Comparison of ENCODE assay signal across 8 mouse cellular contexts in the genomic region with DNA sequence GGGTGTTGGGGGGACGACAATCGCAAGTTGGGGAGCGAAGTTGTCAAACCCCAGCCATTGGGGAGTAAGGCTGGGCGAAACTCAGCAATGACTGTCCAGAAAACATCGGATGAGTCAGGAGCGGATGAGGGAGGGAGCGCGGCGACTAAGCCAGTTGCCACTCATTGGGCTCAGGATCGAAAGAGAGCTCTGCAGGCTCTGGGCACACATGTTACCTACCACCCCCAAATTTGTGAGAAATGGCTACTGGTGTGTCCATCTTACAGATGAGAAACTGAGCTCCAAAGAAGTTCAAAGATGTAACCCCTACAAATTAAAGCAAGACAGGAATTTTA. TPM values are rescaled to one million over a fixed set of nuclear protein-coding genes. Genes with fewer than 3 reads are reported as not detected.
DNase-seq lines count a peak whose midpoint lies in the region; ATAC-seq and TF ChIP-seq lines count a peak whose summit lies in the region.

No protein-coding gene starts in this region.

- peak overlapping the region; percentile 98 for H3K4me3 ChIP-seq in heart, adult 2 months
- peak overlapping the region; percentile 57 for H3K4me3 ChIP-seq in forebrain, embryonic 12.5 days (replicated peaks)
- peak overlapping the region; percentile 63 for H3K4me3 ChIP-seq in liver, embryonic 13.5 days (replicated peaks)

- no peaks in the 10 kb centered on the region for H3K27me3 ChIP-seq in heart, adult 2 months (ENCODE audit: control insufficient read depth, insufficient read depth, low read length)
- H3K27me3 ChIP-seq in forebrain, embryonic 12.5 days, result peaks cover 28% of the 10 kb centered on the region
- H3K27me3 ChIP-seq in liver, embryonic 13.5 days, result peaks cover 43% of the 10 kb centered on the region

- no peak for DNase-seq in heart, adult 2 months
- no peak for DNase-seq in heart, postnatal 36 days
- DNase-seq in 416B (ENCODE audit: low read depth), result peak; percentile 84
- DNase-seq in liver, embryonic 13.5 days, result no peak
- DNase-seq in adrenal gland, adult 2 months, result no peak
- no peak for DNase-seq in layer of hippocampus, adult 8-10 months (ENCODE audit: low spot score in 2 of 2)

- no peak for TF ChIP-seq CTCF in heart, adult 2 months (IDR thresholded peaks at IDR 0.05)

- no peaks in the 10 kb centered on the region for H3K9me3 ChIP-seq in forebrain, embryonic 12.5 days
- H3K9me3 ChIP-seq in liver, embryonic 13.5 days (replicated peaks), result no peaks in the 10 kb centered on the region

- intact Hi-C loops in heart, adult 2 months (cut with DNase I), result loop anchor here (1.0 kb wide), 2 partner anchors 22 to 28 kb away; no protein-coding TSS in a partner anchor
- intact Hi-C loops in heart, postnatal 36 days (cut with DNase I), result loop anchor here (1.0 kb wide), 1 partner anchor 28 kb away; no protein-coding TSS in a partner anchor

- peak overlapping the region; percentile 95 for H3K9ac ChIP-seq in heart, adult 2 months (ENCODE audit: low read depth, low read length)
- H3K9ac ChIP-seq in forebrain, embryonic 12.5 days, result peak overlapping the region; percentile 78; the same call in 1 of the 2 replicates
- H3K9ac ChIP-seq in liver, embryonic 13.5 days, result peak overlapping the region; percentile 68

- WGBS in heart, adult 2 months, result under 1% methylated on average over 10 of the region's 10 CpGs
- WGBS in forebrain, embryonic 12.5 days, result under 1% methylated on average over 10 of the region's 10 CpGs
- WGBS in liver, embryonic 13.5 days (ENCODE audit: insufficient replicate concordance), result 3% methylated on average over 10 of the region's 10 CpGs

- H3K4me2 ChIP-seq in forebrain, embryonic 12.5 days, result peak overlapping the region; percentile 74
- H3K4me2 ChIP-seq in liver, embryonic 13.5 days, result peak overlapping the region; percentile 69

- TF ChIP-seq EP300 in heart, adult 2 months (IDR thresholded peaks at IDR 0.05; ENCODE audit: insufficient read depth, low read depth, low read length), result no peak

- TF ChIP-seq POLR2A in heart, adult 2 months (IDR thresholded peaks at IDR 0.05; ENCODE audit: insufficient read depth, low read depth, low read length), result peak; percentile 34; the same call in 1 of the 2 replicates

- H3K4me1 ChIP-seq in heart, adult 2 months (ENCODE audit: control insufficient read depth, insufficient read depth, low read length), result peaks cover 26% of the 10 kb centered on the region
- peaks cover 22% of the 10 kb centered on the region for H3K4me1 ChIP-seq in forebrain, embryonic 12.5 days
- H3K4me1 ChIP-seq in liver, embryonic 13.5 days (replicated peaks), result peaks cover 18% of the 10 kb centered on the region

- ATAC-seq in forebrain, embryonic 12.5 days (ENCODE audit: low FRiP score), result no peak; the same call in 1 of the 2 replicates
- ATAC-seq in liver, embryonic 13.5 days (ENCODE audit: low read depth), result no peak; the same call in 1 of the 2 replicates
- no peak for ATAC-seq in megakaryocyte progenitor cell, adult 5-6 weeks (replicated peaks; ENCODE audit: poor library complexity)

- H3K79me2 ChIP-seq in heart, adult 2 months (replicated peaks; ENCODE audit: control insufficient read depth, insufficient read depth, low read length), result peaks cover 1% of the 10 kb centered on the region; the same call in 1 of the 2 replicates

- peak overlapping the region; percentile 96 for H3K27ac ChIP-seq in heart, adult 2 months
- peak overlapping the region; percentile 80 for H3K27ac ChIP-seq in forebrain, embryonic 12.5 days
- no peak overlapping the region for H3K27ac ChIP-seq in liver, embryonic 13.5 days

- peaks cover 7% of the 10 kb centered on the region for H3K36me3 ChIP-seq in heart, adult 2 months (ENCODE audit: control insufficient read depth, insufficient read depth, low read length)
- no peaks in the 10 kb centered on the region for H3K36me3 ChIP-seq in forebrain, embryonic 12.5 days (replicated peaks)
- H3K36me3 ChIP-seq in liver, embryonic 13.5 days, result no peaks in the 10 kb centered on the region

RNA-seq across cellular contexts. Expression of a gene that starts 0.2 kb away (rescaled TPM):
- 10 to 100 TPM; 63.9 to 65.3 TPM for total RNA-seq in heart, adult 2 months (2021)
- polyA plus RNA-seq in heart, adult 2 months (2012; rRNA removed), result 28.0 and 46.2 TPM in 2 replicates
- 10 to 100 TPM; 58.7 to 79.0 TPM for total RNA-seq in heart, postnatal 36 days (2021)
- 91.6 and 95.6 TPM in 2 replicates for polyA plus RNA-seq in forebrain, embryonic 12.5 days (2016; fragmentation: Nextera tagmentation; extraction: Ambion mirVana)
- polyA plus RNA-seq in liver, embryonic 13.5 days (2015; fragmentation: Nextera tagmentation; extraction: Ambion mirVana), result 22.2 and 25.2 TPM in 2 replicates
- 4.1 and 9.7 TPM in 2 replicates for total RNA-seq in megakaryocyte progenitor cell, adult 5-6 weeks (2015)
- total RNA-seq in megakaryocyte progenitor cell, adult 5-6 weeks (2017), result 8.7 and 10.5 TPM in 2 replicates
- 100 to 1,000 TPM in 1 of 2 experiments, 10 to 100 TPM in 1; 67.7 to 105 TPM for total RNA-seq in adrenal gland, adult 2 months (2021)
- 25.9 and 34.3 TPM in 2 replicates for polyA plus RNA-seq in adrenal gland, adult 2 months (2012; rRNA removed)
- total RNA-seq in layer of hippocampus, adult 8-10 months (2022), result 10 to 100 TPM; 68.8 to 72.9 (median 71.6) TPM

RNA-seq across cellular contexts. Expression of a gene that starts 47.2 kb away (rescaled TPM):
- not detected for total RNA-seq in heart, adult 2 months (2021)
- not detected in 2 replicates for polyA plus RNA-seq in heart, adult 2 months (2012; rRNA removed)
- total RNA-seq in heart, postnatal 36 days (2021), result not detected
- polyA plus RNA-seq in forebrain, embryonic 12.5 days (2016; fragmentation: Nextera tagmentation; extraction: Ambion mirVana), result 0.08 and 0.10 TPM in 2 replicates
- polyA plus RNA-seq in liver, embryonic 13.5 days (2015; fragmentation: Nextera tagmentation; extraction: Ambion mirVana), result not detected in 2 replicates
- total RNA-seq in megakaryocyte progenitor cell, adult 5-6 weeks (2015), result not detected in 2 replicates
- total RNA-seq in megakaryocyte progenitor cell, adult 5-6 weeks (2017), result not detected in 2 replicates
- total RNA-seq in adrenal gland, adult 2 months (2021), result under 1 TPM; 0.17 to 0.38 TPM
- polyA plus RNA-seq in adrenal gland, adult 2 months (2012; rRNA removed), result not detected in 2 replicates
- not detected for total RNA-seq in layer of hippocampus, adult 8-10 months (2022)

Comparison
In these comparisons a context has a peak if more than half of its experiments do, and no peak if none do; other contexts are left out.
1. RNA of a gene that starts 0.2 kb away (total RNA-seq): 67.7 to 105 TPM in adrenal gland, adult 2 months, 58.7 to 79.0 TPM in heart, postnatal 36 days, 68.8 to 72.9 TPM in layer of hippocampus, adult 8-10 months and 63.9 to 65.3 TPM in heart, adult 2 months; 4.1 to 10.5 TPM in megakaryocyte progenitor cell, adult 5-6 weeks; every median in the first group is over 4 times any median in the second.
2. Peak in every context shown above with its lines, with median percentiles within 50 percentile points of each other: H3K4me3 ChIP-seq and H3K9ac ChIP-seq.